Mouse (Mus musculus) heart, adult 2 months (tissue): ENCODE results near the gene Scarf1.

ENCODE experiments used
- CTCF ChIP-seq: fragments of 200-600 bp; IDR thresholded peaks from 2 replicates; pipeline ENCODE4 v1.8.1; 2022; ENCODE audit warnings: antibody characterized with exemption, mild to moderate bottlenecking, moderate library complexity
- EP300 ChIP-seq: fragments of 200-500 bp; IDR thresholded peaks from 2 replicates; pipeline ENCODE4 v1.6.1; 2011; ENCODE audit warnings: low read depth, low read length, control low read depth; ENCODE audit not compliant: insufficient read depth
- POLR2A ChIP-seq: fragments of 200-500 bp; IDR thresholded peaks from 2 replicates; pipeline ENCODE4 v1.6.1; 2011; ENCODE audit warnings: mild to moderate bottlenecking, low read depth, low read length, control low read depth; ENCODE audit not compliant: insufficient read depth

DNA sequence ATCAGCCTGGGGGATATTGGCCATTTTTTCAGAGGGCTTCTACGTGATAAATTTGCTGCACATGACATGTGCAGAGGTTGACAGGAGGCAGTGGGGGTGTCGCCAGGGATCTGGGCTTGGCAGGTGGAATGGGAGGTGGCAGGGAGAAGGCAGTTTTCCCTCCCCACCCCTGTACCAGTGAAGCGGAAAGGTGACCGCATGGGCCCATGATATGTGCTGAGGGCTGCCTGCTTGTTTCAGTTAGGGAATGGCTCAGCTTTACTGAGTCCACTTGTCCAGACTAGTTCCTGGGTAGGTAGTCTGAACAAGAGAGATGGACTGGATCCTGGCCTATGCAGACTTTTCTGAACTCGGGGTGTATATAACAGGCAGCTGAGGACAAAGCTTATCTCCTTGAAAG is 38.0 kb downstream of the Scarf1 start:
- TF ChIP-seq POLR2A (no peak), CTCF (no peak), EP300 (no peak)
